Mouse (Mus musculus): ENCODE measurements around the gene Man2b2.

Man2b2 gene

DNA sequence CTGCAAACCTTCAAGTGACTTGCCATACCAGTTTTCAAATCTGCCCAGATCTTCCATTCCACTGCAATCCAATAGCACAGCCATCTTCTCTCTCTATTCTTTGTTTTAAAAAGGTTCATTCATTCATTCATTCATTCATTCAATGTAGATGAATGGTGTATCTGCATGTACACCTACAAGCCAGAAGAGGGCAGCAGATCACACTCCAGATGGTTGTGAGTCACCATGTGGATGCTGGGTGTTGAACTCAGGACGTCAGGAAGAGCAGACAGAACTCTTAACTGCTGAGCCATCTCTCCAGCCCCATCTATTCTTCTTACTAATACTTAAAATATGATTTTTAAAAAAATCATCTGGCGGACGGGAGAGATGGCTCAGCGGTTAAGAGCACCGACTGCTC, 73.4 kb downstream of the Man2b2 start:
- DNase-seq, result no peak

Measured in kidney, adult 9 months (tissue).